Mouse (Mus musculus): ENCODE results near the gene Syt16.

Syt16 gene

GRCm38 (mm10) chr12:74173902-74174301 lies 176.4 kb downstream of the Syt16 start:
- POLR2A ChIA-PET: no interaction called here

GRCm38 (mm10) chr12:74184596-74184995 lies 187.1 kb downstream of the Syt16 start:
- ChIA-PET POLR2A (interaction anchor here in 2 of 4 experiments (0.6 kb wide), 2 partner anchors 92 to 99 kb away, joined by 4 to 9 read pairs; no protein-coding TSS in a partner anchor), CTCF (interaction anchor here in 2 of 4 experiments (0.9 to 1.2 kb wide), 2 partner anchors 175 to 176 kb away, joined by 3 read pairs; no protein-coding TSS in a partner anchor)

More at GRCm38 (mm10) chr12:74173902-74174301, 176.4 kb downstream of the Syt16 start:
- CTCF ChIA-PET: no interaction called here

- POLR2A ChIA-PET: no interaction called here
- CTCF ChIA-PET: interaction anchor here in 2 of 4 experiments (0.7 kb wide), 2 partner anchors 9 to 95 kb away, joined by 4 to 6 read pairs; no protein-coding TSS in a partner anchor
Measured at GRCm38 (mm10) chr12:74188243-74188785, 190.9 kb downstream of the Syt16 start.

- ChIA-PET POLR2A (no interaction called here), CTCF (interaction anchor here in 2 of 4 experiments (0.7 kb wide), 2 partner anchors 9 to 95 kb away, joined by 4 to 6 read pairs; no protein-coding TSS in a partner anchor)
Measured at GRCm38 (mm10) chr12:74188815-74189214, 191.4 kb downstream of the Syt16 start.

- POLR2A ChIA-PET: interaction anchor here in 1 of 4 experiments (1.0 kb wide), 1 partner anchor 11 kb away, joined by 3 read pairs; no protein-coding TSS in a partner anchor
- CTCF ChIA-PET: interaction anchor here in 1 of 4 experiments (0.7 kb wide), 1 partner anchor 11 kb away, joined by 3 read pairs; no protein-coding TSS in a partner anchor
Measured at GRCm38 (mm10) chr12:74189840-74190239, 192.4 kb downstream of the Syt16 start.

GRCm38 (mm10) chr12:74190297-74190696 lies 192.8 kb downstream of the Syt16 start:
- ChIA-PET POLR2A (no interaction called here), CTCF (no interaction called here)

GRCm38 (mm10) chr12:74192552-74192951 lies 195.1 kb downstream of the Syt16 start:
- CTCF ChIA-PET: no interaction called here
- POLR2A ChIA-PET: no interaction called here

- ChIA-PET POLR2A (interaction anchor here in 1 of 4 experiments (0.8 kb wide), 1 partner anchor 12 kb away, joined by 3 read pairs; no protein-coding TSS in a partner anchor), CTCF (no interaction called here)
Measured at GRCm38 (mm10) chr12:74201410-74201809, 203.9 kb downstream of the Syt16 start.

- ChIA-PET CTCF (no interaction called here), POLR2A (no interaction called here)
Measured at GRCm38 (mm10) chr12:74202431-74203042, 205.1 kb downstream of the Syt16 start.

GRCm38 (mm10) chr12:74212156-74212555 lies 214.7 kb downstream of the Syt16 start:
- ChIA-PET CTCF (no interaction called here), POLR2A (no interaction called here)

- ChIA-PET CTCF (no interaction called here), POLR2A (no interaction called here)
Measured at GRCm38 (mm10) chr12:74216103-74216728, 218.8 kb downstream of the Syt16 start.

GRCm38 (mm10) chr12:74219909-74220308 lies 222.4 kb downstream of the Syt16 start:
- CTCF ChIA-PET: no interaction called here
- POLR2A ChIA-PET: no interaction called here

- POLR2A ChIA-PET: no interaction called here
- CTCF ChIA-PET: no interaction called here
Measured at GRCm38 (mm10) chr12:74220651-74221050, 223.2 kb downstream of the Syt16 start.

- POLR2A ChIA-PET: no interaction called here
- CTCF ChIA-PET: no interaction called here
Measured at GRCm38 (mm10) chr12:74230808-74231207, 233.3 kb downstream of the Syt16 start.

- POLR2A ChIA-PET: interaction anchor here in 1 of 4 experiments (0.7 kb wide), 1 partner anchor 56 kb away, joined by 4 read pairs; no protein-coding TSS in a partner anchor
- CTCF ChIA-PET: interaction anchor here in 1 of 4 experiments (0.6 kb wide), 1 partner anchor 199 kb away, joined by 3 read pairs; no protein-coding TSS in a partner anchor
Measured at GRCm38 (mm10) chr12:74232845-74233244, 235.4 kb downstream of the Syt16 start.

GRCm38 (mm10) chr12:74236191-74236590 lies 238.7 kb downstream of the Syt16 start:
- ChIA-PET POLR2A (no interaction called here), CTCF (no interaction called here)

GRCm38 (mm10) chr12:74238056-74238455 lies 240.6 kb downstream of the Syt16 start:
- ChIA-PET CTCF (no interaction called here), POLR2A (interaction anchor here in 1 of 4 experiments (1.1 kb wide), 1 partner anchor 112 kb away, joined by 3 read pairs; no protein-coding TSS in a partner anchor)

- CTCF ChIA-PET: no interaction called here
- POLR2A ChIA-PET: interaction anchor here in 1 of 4 experiments (1.1 kb wide), 1 partner anchor 113 kb away, joined by 3 read pairs; no protein-coding TSS in a partner anchor
Measured at GRCm38 (mm10) chr12:74238806-74239205, 241.3 kb downstream of the Syt16 start.

- ChIA-PET CTCF (no interaction called here), POLR2A (interaction anchor here in 1 of 4 experiments (0.6 kb wide), 1 partner anchor 539 kb away, joined by 3 read pairs; no protein-coding TSS in a partner anchor)
Measured at GRCm38 (mm10) chr12:74264846-74265245, 267.4 kb downstream of the Syt16 start.

GRCm38 (mm10) chr12:74267049-74267448 lies 269.6 kb downstream of the Syt16 start:
- CTCF ChIA-PET: no interaction called here
- POLR2A ChIA-PET: no interaction called here
